Mouse (Mus musculus) stomach, embryonic 14.5 days (tissue): ENCODE measurements around the gene Ablim1. TPM values are rescaled to one million over a fixed set of nuclear protein-coding genes. Genes with fewer than 3 reads are reported as not detected.

Experiments used
- ATAC-seq: fragments of 200-750 bp; cut with Nextera tagmentation; 2 replicates; pipeline ENCODE4 v1.8.0; 2017; ENCODE audit warnings: low read depth, moderate TSS enrichment; ENCODE audit not compliant: insufficient number of reproducible peaks, insufficient read depth, low FRiP score
- H3K27ac ChIP-seq: fragments of 300-500 bp; sonication (generic); 2 replicates; pipeline ENCODE4 v1.5.1; 2014; ENCODE audit warnings: mild to moderate bottlenecking, low read length, moderate library complexity, mixed read lengths
- H3K27me3 ChIP-seq: fragments of 300-500 bp; sonication (generic); 2 replicates; pipeline ENCODE4 v1.6.1; 2014; ENCODE audit warnings: low read length, control low read depth, mixed read lengths; ENCODE audit not compliant: control insufficient read depth, insufficient read depth
- H3K36me3 ChIP-seq: fragments of 300-500 bp; sonication (generic); 2 replicates; pipeline ENCODE4 v1.6.1; 2014; ENCODE audit warnings: mild to moderate bottlenecking, control low read depth, low read length, moderate library complexity, mixed read lengths; ENCODE audit not compliant: control insufficient read depth, insufficient read depth
- H3K4me1 ChIP-seq: fragments of 300-500 bp; sonication (generic); 2 replicates; pipeline ENCODE4 v1.6.1; 2014; ENCODE audit warnings: low read length, control low read depth, mixed read lengths; ENCODE audit not compliant: control insufficient read depth, insufficient read depth
- H3K4me2 ChIP-seq: fragments of 300-500 bp; sonication (generic); replicated peaks from 2 replicates; pipeline ENCODE4 v1.6.1; 2014; ENCODE audit warnings: low read depth, low read length, control low read depth
- H3K4me3 ChIP-seq: fragments of 300-500 bp; sonication (generic); 2 replicates; pipeline ENCODE4 v1.5.1; 2014; ENCODE audit warnings: low read depth, low read length, control low read depth
- H3K9ac ChIP-seq: fragments of 300-500 bp; sonication (generic); replicated peaks from 2 replicates; pipeline ENCODE4 v1.6.1; 2014; ENCODE audit warnings: low read depth, mild to moderate bottlenecking, control low read depth, low read length, moderate library complexity, mixed read lengths
- H3K9me3 ChIP-seq: fragments of 300-500 bp; sonication (generic); 2 replicates; pipeline ENCODE4 v1.6.1; 2016; ENCODE audit warnings: low read depth, low read length, control low read depth; ENCODE audit not compliant: control insufficient read depth
- WGBS: fragments of 180-500 bp; shearing (Covaris S2); extraction: QIAGEN DNeasy Blood & Tissue Kit; methylation state at CpG from one replicate; pipeline ENCODE4 v1.1.7; 2014; 5-methylcytosine and 5-hydroxymethylcytosine counted together
- polyA plus RNA-seq: library from polyadenylated mRNA; unstranded; fragments of >200 nt; fragmentation: Nextera tagmentation; extraction: Ambion mirVana; gene quantifications from 2 replicates; pipeline ENCODE4 v1.2.1, GENCODE M21; 2014

Gene Ablim1
- polyA plus RNA-seq, 1 experiment from 2014 or later, result 36.9 TPM

DNA sequence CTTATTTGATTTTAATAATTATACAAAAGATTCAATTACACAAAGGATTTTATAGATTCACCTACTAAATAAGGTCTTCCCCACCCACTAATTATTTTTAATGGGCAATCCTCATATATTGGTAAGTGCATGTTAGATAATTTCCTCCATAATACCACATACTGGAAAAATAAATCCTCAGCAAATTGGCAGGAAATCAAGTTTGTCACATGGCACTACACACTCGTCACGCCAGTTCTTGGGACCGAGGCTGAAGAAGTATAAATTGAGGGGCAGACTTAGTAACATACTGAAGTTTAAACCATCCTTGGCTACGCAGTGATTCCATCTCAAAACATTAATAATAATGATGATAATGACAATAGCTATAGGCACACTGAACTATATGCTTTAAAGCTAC is 8.1 kb downstream of the Ablim1 start:
- 67% methylated on average over 4 of the region's 4 CpGs for WGBS
- Histone ChIP-seq H3K27me3 (no peaks in the 10 kb centered on the region), H3K36me3 (no peaks in the 10 kb centered on the region), H3K9me3 (no peaks in the 10 kb centered on the region), H3K4me3 (no peak overlapping the region), H3K4me1 (0 out of 2 replicates have a peak, but pooled peaks cover 4% of the 10 kb centered on the region), H3K4me2 (no peak overlapping the region), H3K27ac (no peak overlapping the region), H3K9ac (no peak overlapping the region)
- ATAC-seq, result no peak

DNA sequence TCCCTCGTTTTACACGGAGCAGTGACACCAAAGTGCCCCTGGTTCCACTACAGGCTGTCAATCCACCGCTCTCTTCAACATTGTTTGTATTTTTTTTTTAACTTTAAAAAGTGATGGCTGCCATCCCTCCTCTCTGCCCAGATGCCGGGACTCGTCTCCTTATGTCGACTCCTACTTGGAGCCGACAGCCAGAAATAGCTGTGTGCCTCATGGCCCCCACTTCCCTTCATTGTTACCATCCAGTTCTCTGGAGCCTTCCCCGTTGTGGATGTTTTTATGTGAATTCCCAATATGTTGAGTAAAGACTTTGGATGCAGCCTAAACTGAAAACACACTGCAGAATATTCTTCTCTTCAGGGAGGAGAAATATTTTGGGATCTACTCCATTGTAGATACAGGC is 8.7 kb downstream of the Ablim1 start:
- no peaks in the 10 kb centered on the region for H3K36me3 ChIP-seq
- H3K4me3 ChIP-seq, result no peak overlapping the region
- no peak overlapping the region for H3K4me2 ChIP-seq
- whole genome bisulfite sequencing, result 73% methylated on average over 8 of the region's 8 CpGs
- H3K27me3 ChIP-seq, result no peaks in the 10 kb centered on the region
- no peak overlapping the region for H3K9ac ChIP-seq
- no peak for ATAC-seq
- no peak overlapping the region for H3K27ac ChIP-seq
- H3K9me3 ChIP-seq, result no peaks in the 10 kb centered on the region
- H3K4me1 ChIP-seq, result 0 out of 2 replicates have a peak, but pooled peaks cover 7% of the 10 kb centered on the region

DNA sequence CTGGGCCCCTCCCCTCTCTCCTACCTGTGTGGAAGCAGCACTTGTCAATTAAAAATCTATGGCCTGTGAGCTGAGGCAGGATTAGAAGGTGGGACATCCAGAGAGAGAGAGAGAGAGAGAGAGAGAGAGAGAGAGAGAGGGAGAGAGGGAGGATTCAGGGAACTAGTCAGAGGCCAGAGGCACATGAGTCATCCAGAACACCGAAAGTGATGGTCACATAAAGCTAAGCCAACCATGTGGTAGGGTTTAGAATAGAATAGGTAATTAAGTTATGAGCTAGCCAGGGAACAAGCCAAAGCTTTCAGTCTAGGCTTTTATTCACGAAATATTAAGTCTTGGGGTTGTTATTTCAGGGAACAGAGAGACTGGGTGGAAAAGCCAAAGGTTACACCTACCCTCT is 10.1 kb downstream of the Ablim1 start:
- no peaks in the 10 kb centered on the region for H3K36me3 ChIP-seq
- no peak overlapping the region for H3K9ac ChIP-seq
- H3K27ac ChIP-seq, result no peak overlapping the region
- 0 out of 2 replicates have a peak, but pooled peaks cover 8% of the 10 kb centered on the region for H3K4me1 ChIP-seq
- H3K4me2 ChIP-seq, result no peak overlapping the region
- no peak for ATAC-seq
- H3K27me3 ChIP-seq, result no peaks in the 10 kb centered on the region
- H3K9me3 ChIP-seq, result no peaks in the 10 kb centered on the region
- 73% methylated on average over 2 of the region's 2 CpGs for WGBS
- no peak overlapping the region for H3K4me3 ChIP-seq

DNA sequence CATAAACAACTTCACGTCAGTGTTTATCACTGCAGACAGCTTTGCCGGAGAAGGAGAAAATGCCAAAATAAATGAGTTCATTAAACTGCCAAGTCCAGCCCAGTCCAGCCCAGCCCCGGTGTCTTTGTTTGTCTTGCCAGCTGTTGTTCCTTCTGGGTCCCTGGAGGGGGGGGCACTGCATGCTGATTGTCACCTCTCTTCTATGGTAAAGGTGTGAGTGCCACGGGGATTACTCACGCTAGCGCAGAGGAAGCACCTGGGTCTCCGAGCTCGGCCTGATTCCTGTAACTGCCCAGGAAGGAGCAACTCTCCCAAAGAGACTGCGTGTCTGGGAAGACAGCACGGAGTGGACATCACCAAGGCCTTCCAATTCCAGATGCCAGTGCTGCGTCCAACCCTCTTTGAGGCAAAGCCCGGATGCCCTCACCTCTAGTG is 12.7 kb downstream of the Ablim1 start:
- Histone ChIP-seq H3K27ac (no peak overlapping the region), H3K4me3 (no peak overlapping the region), H3K4me2 (no peak overlapping the region), H3K4me1 (0 out of 2 replicates have a peak, but pooled peaks cover 8% of the 10 kb centered on the region), H3K9ac (no peak overlapping the region), H3K36me3 (no peaks in the 10 kb centered on the region), H3K27me3 (no peaks in the 10 kb centered on the region), H3K9me3 (no peaks in the 10 kb centered on the region)
- WGBS, result 40% methylated on average over 12 of the region's 12 CpGs
- no peak for ATAC-seq

DNA sequence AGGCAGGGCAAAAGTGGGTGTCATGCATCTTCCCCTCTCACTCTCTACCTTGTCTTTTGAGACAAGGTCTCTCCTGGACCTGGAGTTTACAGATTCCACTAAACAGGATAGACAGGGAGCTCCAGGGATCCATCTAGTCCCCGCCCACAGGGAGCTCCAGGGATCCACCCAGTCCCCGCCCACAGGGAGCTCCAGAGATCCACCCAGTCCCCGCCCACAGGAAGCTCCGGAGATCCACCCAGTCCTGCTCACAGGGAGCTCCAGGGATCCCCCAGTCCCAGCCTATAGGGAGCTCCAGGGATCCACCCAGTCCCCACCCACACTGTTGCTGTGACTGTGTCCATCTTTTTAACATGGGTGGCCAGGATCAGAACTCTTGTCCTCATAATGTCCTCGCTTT is 16.7 kb downstream of the Ablim1 start:
- WGBS, result 73% methylated on average over 5 of the region's 5 CpGs
- Histone ChIP-seq H3K4me3 (no peak overlapping the region), H3K27ac (no peak overlapping the region), H3K4me1 (0 out of 2 replicates have a peak, but pooled peaks cover 4% of the 10 kb centered on the region), H3K36me3 (no peaks in the 10 kb centered on the region), H3K9me3 (no peaks in the 10 kb centered on the region), H3K27me3 (no peaks in the 10 kb centered on the region), H3K9ac (no peak overlapping the region), H3K4me2 (no peak overlapping the region)
- ATAC-seq, result peak; percentile 57; the same call in 1 of the 2 replicates

DNA sequence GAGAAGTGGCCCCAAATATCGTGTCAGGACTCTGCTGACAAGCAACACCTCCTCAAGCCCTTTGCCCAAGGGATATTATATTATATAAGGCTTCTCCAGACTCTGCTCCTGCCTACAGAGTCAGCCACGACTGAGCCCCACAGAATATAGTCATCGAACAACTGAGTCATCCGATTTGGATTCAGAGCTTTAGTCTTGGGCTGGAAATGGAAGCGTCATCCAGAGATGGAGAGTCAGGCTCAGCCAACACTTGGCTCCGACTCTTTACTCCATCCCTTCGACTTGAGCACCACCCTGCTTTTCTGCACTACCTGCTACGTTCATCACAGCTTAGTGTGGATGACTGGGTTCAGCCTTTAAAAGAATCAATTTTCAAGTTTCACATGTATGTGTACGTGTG is 17.3 kb downstream of the Ablim1 start:
- 93% methylated on average over 9 of the region's 9 CpGs for WGBS
- H3K4me2 ChIP-seq, result no peak overlapping the region
- no peaks in the 10 kb centered on the region for H3K36me3 ChIP-seq
- ATAC-seq, result no peak
- no peaks in the 10 kb centered on the region for H3K27me3 ChIP-seq
- H3K4me3 ChIP-seq, result no peak overlapping the region
- no peak overlapping the region for H3K27ac ChIP-seq
- no peak overlapping the region for H3K9ac ChIP-seq
- 0 out of 2 replicates have a peak, but pooled peaks cover 4% of the 10 kb centered on the region for H3K4me1 ChIP-seq
- no peaks in the 10 kb centered on the region for H3K9me3 ChIP-seq

DNA sequence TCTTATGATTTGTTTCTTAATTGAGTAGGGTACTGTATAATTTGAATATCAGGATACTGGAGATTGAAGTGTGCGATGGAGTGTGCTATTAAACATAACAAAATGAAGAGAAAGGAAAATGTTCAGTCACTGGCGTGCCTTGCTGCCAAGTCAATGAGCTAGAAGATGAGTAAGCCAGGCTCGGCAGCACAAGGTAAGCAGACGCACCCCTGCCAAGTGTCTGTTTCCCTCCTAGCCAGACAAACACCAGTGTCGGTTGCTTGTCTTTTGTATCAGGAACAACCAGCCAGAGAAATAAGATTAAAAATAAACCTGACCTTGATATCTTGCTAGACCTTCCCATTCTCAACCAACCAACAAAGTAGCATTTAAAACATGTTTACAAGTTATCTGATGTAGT is 18.2 kb downstream of the Ablim1 start:
- no peak overlapping the region for H3K4me2 ChIP-seq
- no peaks in the 10 kb centered on the region for H3K36me3 ChIP-seq
- H3K27ac ChIP-seq, result no peak overlapping the region
- H3K9me3 ChIP-seq, result no peaks in the 10 kb centered on the region
- no peaks in the 10 kb centered on the region for H3K27me3 ChIP-seq
- ATAC-seq, result no peak
- 0 out of 2 replicates have a peak, but pooled peaks cover 4% of the 10 kb centered on the region for H3K4me1 ChIP-seq
- no peak overlapping the region for H3K4me3 ChIP-seq
- WGBS, result 77% methylated on average over 5 of the region's 5 CpGs
- H3K9ac ChIP-seq, result no peak overlapping the region

DNA sequence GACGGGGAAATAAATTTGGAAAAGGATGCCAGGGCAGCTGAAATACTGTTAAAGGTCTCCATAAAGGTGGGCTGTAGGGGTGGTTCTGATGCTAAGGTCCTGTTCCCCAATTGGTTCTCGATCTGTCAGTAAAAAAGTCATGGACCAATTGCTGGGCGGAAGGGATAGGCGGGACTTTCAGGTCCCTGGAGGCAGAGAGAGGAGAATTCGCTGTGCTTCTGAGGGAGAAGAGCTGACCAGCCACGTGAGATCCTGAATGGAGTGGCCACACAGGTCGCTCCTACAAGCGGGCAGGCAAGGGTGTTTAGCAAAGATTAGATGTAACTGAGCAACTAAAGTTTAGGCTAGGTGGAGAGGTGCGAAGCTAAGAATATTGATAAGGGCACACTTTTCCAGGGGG is 19.2 kb downstream of the Ablim1 start:
- no peaks in the 10 kb centered on the region for H3K27me3 ChIP-seq
- WGBS, result 57% methylated on average over 9 of the region's 9 CpGs
- H3K4me2 ChIP-seq, result no peak overlapping the region
- ATAC-seq, result no peak
- H3K27ac ChIP-seq, result no peak overlapping the region
- H3K36me3 ChIP-seq, result no peaks in the 10 kb centered on the region
- no peaks in the 10 kb centered on the region for H3K4me1 ChIP-seq
- no peak overlapping the region for H3K9ac ChIP-seq
- H3K4me3 ChIP-seq, result no peak overlapping the region
- no peaks in the 10 kb centered on the region for H3K9me3 ChIP-seq

DNA sequence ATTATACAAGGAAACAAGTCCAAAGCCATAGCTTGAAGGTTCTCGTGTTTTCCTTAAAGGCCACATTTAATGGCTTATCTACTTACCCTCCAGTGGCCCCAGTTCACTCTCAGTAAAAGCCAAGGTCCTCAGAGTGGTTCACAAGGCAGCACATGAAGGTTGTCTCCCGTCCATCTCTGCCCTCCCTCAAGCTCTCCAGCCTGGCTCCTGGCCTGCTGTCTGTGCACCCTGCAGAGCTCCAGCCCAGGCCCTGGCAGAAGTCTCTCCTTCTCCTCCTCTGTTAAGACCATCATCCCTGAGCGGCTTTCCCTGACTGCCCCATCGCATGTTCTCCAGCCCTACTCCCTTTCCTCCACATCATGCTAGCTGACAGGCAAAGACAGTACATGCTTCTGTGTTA is 20.4 kb downstream of the Ablim1 start:
- H3K4me3 ChIP-seq, result no peak overlapping the region
- H3K4me2 ChIP-seq, result no peak overlapping the region
- H3K9ac ChIP-seq, result no peak overlapping the region
- ATAC-seq, result no peak
- H3K4me1 ChIP-seq, result peaks cover 4% of the 10 kb centered on the region; the same call in 1 of the 2 replicates
- no peaks in the 10 kb centered on the region for H3K27me3 ChIP-seq
- no peaks in the 10 kb centered on the region for H3K36me3 ChIP-seq
- no peaks in the 10 kb centered on the region for H3K9me3 ChIP-seq
- no peak overlapping the region for H3K27ac ChIP-seq
- 76% methylated on average over 4 of the region's 4 CpGs for WGBS
